Comparison of ENCODE assay signal across 22 mouse cellular contexts in genomic region chr4:65678495-65678894, GRCm38 (mm10).
DNase-seq lines count a peak whose midpoint lies in the region; ATAC-seq lines count a peak whose summit lies in the region.
"Had no signal": no experiment of that assay in that cellular context is flagged by ENCODE, and none has a peak within 500 bp of the region (broad histone marks: within the 10 kb centered on the region; RNA-seq: fewer than 3 reads in every experiment).

No protein-coding gene starts in this region.

- H3K9me3 ChIP-seq in forebrain, embryonic 12.5 days: no peaks in the 10 kb centered on the region
- H3K9me3 ChIP-seq in forebrain, embryonic 10.5 days: no peaks in the 10 kb centered on the region
- H3K9me3 ChIP-seq in heart, embryonic 11.5 days (replicated peaks; ENCODE audit: control insufficient read depth, low read length): no peaks in the 10 kb centered on the region
- no peaks in the 10 kb centered on the region for H3K9me3 ChIP-seq in hindbrain, embryonic 15.5 days
- no peaks in the 10 kb centered on the region for H3K9me3 ChIP-seq in hindbrain, embryonic 11.5 days (ENCODE audit: control insufficient read depth, low read length)
- H3K9me3 ChIP-seq in kidney, embryonic 15.5 days (replicated peaks): no peaks in the 10 kb centered on the region
- H3K9me3 ChIP-seq: embryonic facial prominence, embryonic 13.5 days; limb, embryonic 15.5 days had no signal

- no peak overlapping the region for H3K27ac ChIP-seq in forebrain, embryonic 12.5 days
- no peak overlapping the region for H3K27ac ChIP-seq in forebrain, embryonic 10.5 days
- no peak overlapping the region for H3K27ac ChIP-seq in heart, embryonic 11.5 days (ENCODE audit: low read depth, low read length)
- 0 out of 2 replicates have a peak overlapping the region, but pooled peaks have one; percentile 3 for H3K27ac ChIP-seq in hindbrain, embryonic 15.5 days (replicated peaks)
- no peak overlapping the region for H3K27ac ChIP-seq in hindbrain, embryonic 11.5 days (ENCODE audit: low read depth, low read length)
- no peak overlapping the region for H3K27ac ChIP-seq in kidney, embryonic 15.5 days
- H3K27ac ChIP-seq: embryonic facial prominence, embryonic 13.5 days; limb, embryonic 15.5 days; liver, embryonic 14.5 days had no signal

- WGBS in forebrain, embryonic 12.5 days: 72% methylated on average over 5 of the region's 5 CpGs
- 74% methylated on average over 5 of the region's 5 CpGs for WGBS in forebrain, embryonic 10.5 days
- WGBS in heart, embryonic 11.5 days (ENCODE audit: insufficient replicate concordance): 49% methylated on average over 5 of the region's 5 CpGs
- 60% methylated on average over 5 of the region's 5 CpGs for WGBS in hindbrain, embryonic 15.5 days
- 67% methylated on average over 5 of the region's 5 CpGs for WGBS in hindbrain, embryonic 11.5 days
- 67% methylated on average over 5 of the region's 5 CpGs for WGBS in kidney, embryonic 15.5 days

- 0 out of 2 replicates have a peak, but pooled peaks have one; percentile 27 for ATAC-seq in forebrain, embryonic 12.5 days (ENCODE audit: low FRiP score)
- no peak for ATAC-seq in heart, embryonic 11.5 days (replicated peaks; ENCODE audit: insufficient number of reproducible peaks, low FRiP score, low TSS enrichment)
- no peak for ATAC-seq in hindbrain, embryonic 15.5 days (ENCODE audit: low FRiP score, low read depth)
- no peak for ATAC-seq in hindbrain, embryonic 11.5 days (ENCODE audit: low FRiP score)
- ATAC-seq in kidney, embryonic 15.5 days (replicated peaks; ENCODE audit: low FRiP score): no peak

- no peak overlapping the region for H3K4me2 ChIP-seq in forebrain, embryonic 12.5 days
- peak overlapping the region; percentile 37 for H3K4me2 ChIP-seq in heart, embryonic 11.5 days
- no peak overlapping the region for H3K4me2 ChIP-seq in hindbrain, embryonic 15.5 days
- H3K4me2 ChIP-seq in hindbrain, embryonic 11.5 days (replicated peaks; ENCODE audit: low read depth, low read length): no peak overlapping the region
- H3K4me2 ChIP-seq in kidney, embryonic 15.5 days: no peak overlapping the region
- H3K4me2 ChIP-seq: limb, embryonic 15.5 days; lung, embryonic 14.5 days had no signal

- peaks cover 7% of the 10 kb centered on the region; the same call in 1 of the 2 replicates for H3K4me1 ChIP-seq in forebrain, embryonic 12.5 days
- peaks cover 7% of the 10 kb centered on the region for H3K4me1 ChIP-seq in forebrain, embryonic 10.5 days
- no peaks in the 10 kb centered on the region for H3K4me1 ChIP-seq in heart, embryonic 11.5 days (ENCODE audit: control insufficient read depth, insufficient read depth, low read length)
- no peaks in the 10 kb centered on the region for H3K4me1 ChIP-seq in hindbrain, embryonic 15.5 days (replicated peaks)
- peaks cover 2% of the 10 kb centered on the region; the same call in 1 of the 2 replicates for H3K4me1 ChIP-seq in hindbrain, embryonic 11.5 days (replicated peaks; ENCODE audit: control insufficient read depth, insufficient read depth, low read length)
- H3K4me1 ChIP-seq in kidney, embryonic 15.5 days: no peaks in the 10 kb centered on the region
- H3K4me1 ChIP-seq: limb, embryonic 15.5 days had no signal

- no peak for DNase-seq in forebrain, embryonic 10.5 days (ENCODE audit: extremely low spot score, low spot score)
- no peak for DNase-seq in heart, adult 9 months (ENCODE audit: low spot score in 2 of 2)
- DNase-seq in hindbrain, embryonic 11.5 days (ENCODE audit: low spot score): no peak
- DNase-seq in layer of hippocampus, adult 9-11 months: no peak
- DNase-seq: adrenal gland, postnatal 10 days; cerebellum, adult 2 months; cerebellum, postnatal 36 days; embryo, embryonic 11 days; gastrocnemius, postnatal 10 days; kidney, adult 2 months; kidney, postnatal 10 days; left cerebral cortex, postnatal 4 days; lung, embryonic 14.5 days; spleen, adult 18-20 months had no signal

- H3K27me3 ChIP-seq in forebrain, embryonic 12.5 days: no peaks in the 10 kb centered on the region; the same call in 1 of the 2 replicates
- no peaks in the 10 kb centered on the region for H3K27me3 ChIP-seq in forebrain, embryonic 10.5 days (ENCODE audit: poor library complexity, severe bottlenecking)
- no peaks in the 10 kb centered on the region for H3K27me3 ChIP-seq in heart, embryonic 11.5 days (ENCODE audit: control insufficient read depth, insufficient read depth, low read length)
- no peaks in the 10 kb centered on the region for H3K27me3 ChIP-seq in hindbrain, embryonic 15.5 days
- no peaks in the 10 kb centered on the region for H3K27me3 ChIP-seq in hindbrain, embryonic 11.5 days (ENCODE audit: control insufficient read depth, insufficient read depth, low read length)
- H3K27me3 ChIP-seq in kidney, embryonic 15.5 days: no peaks in the 10 kb centered on the region
- H3K27me3 ChIP-seq: embryonic facial prominence, embryonic 13.5 days; limb, embryonic 15.5 days had no signal

- no peaks in the 10 kb centered on the region for H3K36me3 ChIP-seq in forebrain, embryonic 12.5 days (replicated peaks)
- H3K36me3 ChIP-seq in forebrain, embryonic 10.5 days (replicated peaks): no peaks in the 10 kb centered on the region
- no peaks in the 10 kb centered on the region for H3K36me3 ChIP-seq in heart, embryonic 11.5 days (ENCODE audit: control insufficient read depth, insufficient read depth, low read length)
- H3K36me3 ChIP-seq in hindbrain, embryonic 15.5 days: no peaks in the 10 kb centered on the region
- H3K36me3 ChIP-seq in hindbrain, embryonic 11.5 days (ENCODE audit: control insufficient read depth, insufficient read depth, low read length): no peaks in the 10 kb centered on the region
- no peaks in the 10 kb centered on the region for H3K36me3 ChIP-seq in kidney, embryonic 15.5 days
- H3K36me3 ChIP-seq: embryonic facial prominence, embryonic 13.5 days; limb, embryonic 15.5 days had no signal

- H3K4me3 ChIP-seq in forebrain, embryonic 12.5 days (replicated peaks): no peak overlapping the region
- H3K4me3 ChIP-seq in forebrain, embryonic 10.5 days: no peak overlapping the region
- H3K4me3 ChIP-seq in heart, embryonic 11.5 days (ENCODE audit: low read depth, low read length): no peak overlapping the region
- no peak overlapping the region for H3K4me3 ChIP-seq in hindbrain, embryonic 15.5 days
- H3K4me3 ChIP-seq in hindbrain, embryonic 11.5 days (ENCODE audit: low read depth, low read length): no peak overlapping the region
- no peak overlapping the region for H3K4me3 ChIP-seq in kidney, embryonic 15.5 days (replicated peaks)
- H3K4me3 ChIP-seq: embryonic facial prominence, embryonic 13.5 days; erythroblast, embryonic 14.5 days; limb, embryonic 15.5 days had no signal

- no peak overlapping the region for H3K9ac ChIP-seq in forebrain, embryonic 12.5 days
- no peak overlapping the region for H3K9ac ChIP-seq in heart, embryonic 11.5 days (ENCODE audit: low read depth, low read length)
- no peak overlapping the region for H3K9ac ChIP-seq in hindbrain, embryonic 15.5 days
- H3K9ac ChIP-seq in hindbrain, embryonic 11.5 days (ENCODE audit: low read depth, low read length): no peak overlapping the region
- no peak overlapping the region for H3K9ac ChIP-seq in kidney, embryonic 15.5 days
- H3K9ac ChIP-seq: embryonic facial prominence, embryonic 13.5 days; limb, embryonic 15.5 days; liver, embryonic 14.5 days; lung, embryonic 14.5 days had no signal
